Mouse (Mus musculus) limb, embryonic 12.5 days (tissue): ENCODE data around the gene Myo3a. TPM values are rescaled to one million over a fixed set of nuclear protein-coding genes. Genes with fewer than 3 reads are reported as not detected.
A peak's percentile ranks its signal among the peaks of the same experiment; 100 is the strongest.

Experiments
- ATAC-seq: fragments of 200-750 bp; cut with Nextera tagmentation; 2 replicates; pipeline ENCODE4 v1.8.0; 2017; ENCODE audit warnings: low read depth, moderate TSS enrichment; ENCODE audit not compliant: insufficient number of reproducible peaks, insufficient read depth, low FRiP score, low TSS enrichment
- H3K27ac ChIP-seq: fragments of 300-500 bp; sonication (generic); 2 replicates; pipeline ENCODE4 v1.5.1; 2016; ENCODE audit warnings: mild to moderate bottlenecking, moderate library complexity
- H3K27me3 ChIP-seq: fragments of 300-500 bp; sonication (generic); 2 replicates; pipeline ENCODE4 v1.6.1; 2016; ENCODE audit warnings: mild to moderate bottlenecking, moderate library complexity
- H3K36me3 ChIP-seq: fragments of 300-500 bp; sonication (generic); 2 replicates; pipeline ENCODE4 v1.6.1; 2016; ENCODE audit warnings: mild to moderate bottlenecking, moderate library complexity
- H3K4me1 ChIP-seq: fragments of 300-500 bp; sonication (generic); replicated peaks from 2 replicates; pipeline ENCODE4 v1.6.1; 2016
- H3K4me2 ChIP-seq: fragments of 300-500 bp; sonication (generic); 2 replicates; pipeline ENCODE4 v1.6.1; 2016; ENCODE audit warnings: mild to moderate bottlenecking, moderate library complexity
- H3K4me3 ChIP-seq: fragments of 300-500 bp; sonication (generic); replicated peaks from 2 replicates; pipeline ENCODE4 v1.5.1; 2016; ENCODE audit warnings: mild to moderate bottlenecking
- H3K9ac ChIP-seq: fragments of 300-500 bp; sonication (generic); replicated peaks from 2 replicates; pipeline ENCODE4 v1.6.1; 2016; ENCODE audit warnings: mild to moderate bottlenecking, moderate library complexity
- H3K9me3 ChIP-seq: fragments of 300-500 bp; sonication (generic); 2 replicates; pipeline ENCODE4 v1.6.1; 2016; ENCODE audit warnings: mild to moderate bottlenecking, moderate library complexity
- WGBS: fragments of 180-500 bp; shearing (Covaris S2); methylation state at CpG from one replicate; pipeline ENCODE4 v1.1.7; 2016; 5-methylcytosine and 5-hydroxymethylcytosine counted together
- microRNA-seq: library from miRNA; unstranded; fragments of <30 nt; microRNA quantifications from one replicate; pipeline ENCODE4, GENCODE M21; 2017
- polyA plus RNA-seq: library from polyadenylated mRNA; unstranded; fragments of >200 nt; fragmentation: Nextera tagmentation; extraction: Ambion mirVana; gene quantifications from 2 replicates; pipeline ENCODE4 v1.2.1, GENCODE M21; 2016

Gene Myo3a
- polyA plus RNA-seq, 1 experiment from 2014 or later = not detected

DNA sequence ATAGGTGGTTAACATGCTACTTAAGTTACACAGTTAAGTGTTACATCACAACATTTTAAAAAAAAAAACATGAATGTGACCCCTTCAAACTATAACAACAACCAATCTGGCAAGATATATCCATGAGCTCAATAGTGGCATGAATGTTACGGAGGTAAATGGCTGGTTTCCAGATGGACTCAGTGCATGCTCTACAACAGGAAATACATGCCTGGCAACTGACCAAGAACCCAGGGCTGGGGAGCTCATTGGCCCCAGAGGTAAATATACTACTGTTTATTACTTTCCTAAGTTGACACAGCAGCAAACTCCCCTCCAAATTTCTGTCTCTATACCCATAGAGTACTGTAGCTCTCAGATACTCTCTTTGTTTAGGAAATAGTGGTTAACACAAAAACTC lies 421.1 kb downstream of the Myo3a start:
- H3K4me3 ChIP-seq = no peak overlapping the region
- H3K4me2 ChIP-seq = no peak overlapping the region
- H3K27ac ChIP-seq = 0 out of 2 replicates have a peak overlapping the region, but pooled peaks have one; percentile 17
- peaks cover 13% of the 10 kb centered on the region for H3K4me1 ChIP-seq
- no peak overlapping the region for H3K9ac ChIP-seq
- H3K27me3 ChIP-seq = no peaks in the 10 kb centered on the region
- 40% methylated on average over 1 of the region's 1 CpGs for WGBS
- H3K9me3 ChIP-seq = no peaks in the 10 kb centered on the region
- H3K36me3 ChIP-seq = no peaks in the 10 kb centered on the region
- ATAC-seq = 0 out of 2 replicates have a peak, but pooled peaks have one; percentile 37

DNA sequence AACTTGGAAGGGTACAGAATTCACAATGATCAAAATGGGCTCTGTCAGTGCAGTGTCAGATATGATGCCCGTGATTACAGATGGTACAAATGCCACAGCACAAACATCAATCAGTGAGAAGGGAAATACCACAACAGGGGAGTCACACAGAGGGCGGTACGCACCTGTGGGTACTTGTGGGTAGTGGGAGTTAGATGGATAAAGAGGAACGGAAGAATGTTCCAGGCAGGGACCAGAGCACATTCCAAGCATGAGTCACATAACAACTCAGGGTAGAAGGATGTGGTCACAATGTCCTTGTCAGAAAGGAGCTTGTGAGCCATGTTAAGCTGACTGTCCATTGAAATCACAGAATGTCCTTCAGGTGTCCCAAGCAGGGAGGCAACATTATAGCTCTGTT lies 424.5 kb downstream of the Myo3a start:
- WGBS = 90% methylated on average over 4 of the region's 4 CpGs

DNA sequence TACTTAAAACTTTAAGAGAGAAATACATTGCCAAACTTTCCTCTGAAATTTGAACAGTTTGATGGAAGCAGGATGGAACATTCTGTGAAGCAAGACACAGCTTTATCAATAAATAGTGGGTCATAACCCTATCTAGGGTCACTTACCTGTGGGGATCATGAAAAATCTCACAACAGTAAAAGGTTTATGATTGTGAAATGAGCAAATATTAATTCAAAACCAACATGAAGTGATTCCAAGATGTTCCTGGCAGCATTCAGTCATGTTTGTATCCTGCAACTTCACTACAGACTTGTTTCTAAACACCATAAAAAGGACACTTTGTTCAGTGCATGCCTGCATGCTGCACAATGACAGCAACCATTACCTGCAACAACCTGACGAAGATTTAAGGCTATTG lies 436.4 kb downstream of the Myo3a start:
- no peak overlapping the region for H3K27ac ChIP-seq
- no peaks in the 10 kb centered on the region for H3K9me3 ChIP-seq
- no peaks in the 10 kb centered on the region for H3K36me3 ChIP-seq
- WGBS = 78% methylated on average over 1 of the region's 1 CpGs
- H3K4me2 ChIP-seq = no peak overlapping the region
- no peaks in the 10 kb centered on the region for H3K27me3 ChIP-seq
- no peak for ATAC-seq
- H3K4me3 ChIP-seq = no peak overlapping the region
- H3K9ac ChIP-seq = no peak overlapping the region
- H3K4me1 ChIP-seq = no peaks in the 10 kb centered on the region

More for the DNA sequence above, 424.5 kb downstream of the Myo3a start:
- no peaks in the 10 kb centered on the region for H3K27me3 ChIP-seq
- no peaks in the 10 kb centered on the region for H3K36me3 ChIP-seq
- H3K4me1 ChIP-seq = peaks cover 13% of the 10 kb centered on the region
- H3K9ac ChIP-seq = no peak overlapping the region
- ATAC-seq = no peak
- H3K27ac ChIP-seq = no peak overlapping the region
- H3K4me2 ChIP-seq = no peak overlapping the region
- H3K4me3 ChIP-seq = no peak overlapping the region
- H3K9me3 ChIP-seq = no peaks in the 10 kb centered on the region

Small RNA genes lying within 50 kb of the gene (microRNA-seq; reads per million reads assigned to microRNA genes)
- gene Gm23636 (not detected), gene Mir3967 (not detected)
